Mouse (Mus musculus): Measurements from ENCODE around the gene Sprn. TPM values are rescaled to one million over a fixed set of nuclear protein-coding genes. Genes with fewer than 3 reads are reported as not detected.

Gene Sprn
- 10.2 and 16.2 TPM in 2 replicates for polyA plus RNA-seq (2012; rRNA removed)

DNA sequence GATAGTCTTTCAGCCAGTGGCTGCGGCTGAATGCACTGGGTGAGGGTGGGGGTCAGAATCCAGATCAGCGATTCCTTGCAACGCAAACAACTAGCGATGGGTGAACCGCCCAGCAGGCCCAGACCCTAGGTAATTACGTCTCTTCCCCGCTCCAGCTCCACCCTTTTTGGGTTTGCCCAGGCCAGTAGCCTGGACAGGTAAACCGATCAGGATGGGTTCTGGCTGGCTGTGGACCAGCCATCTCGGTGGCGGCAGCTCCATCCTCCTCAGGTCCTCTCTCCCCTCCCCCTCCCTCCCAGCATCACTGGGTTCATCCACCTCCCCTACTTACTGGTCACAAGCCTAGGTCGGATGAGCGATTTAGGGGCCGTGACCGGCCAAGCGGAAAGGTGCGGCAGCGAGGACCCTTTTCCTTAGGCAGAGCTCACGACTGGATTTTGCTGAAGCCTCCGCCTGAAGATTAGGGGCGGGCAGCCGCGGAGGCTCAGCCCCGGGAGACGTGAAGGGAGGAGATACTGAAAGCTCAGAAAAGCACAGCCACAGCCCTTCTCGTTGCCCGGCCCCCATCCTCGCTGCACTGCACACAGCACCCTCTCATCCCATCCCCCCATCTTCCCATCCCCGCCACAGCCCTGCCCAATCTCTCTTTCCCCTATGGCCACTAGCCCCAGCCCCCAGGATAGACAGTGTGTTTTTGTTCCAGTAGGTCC is at the start of gene Sprn:
Gene Sprn, minus strand, starts transcription at position 660 of the 710 bp plus-strand sequence.
- DNase-seq (ENCODE audit: low read depth) = peak; percentile 68
- no peak for TF ChIP-seq CTCF (IDR thresholded peaks at IDR 0.05; ENCODE audit: borderline replicate concordance, extremely low read depth, insufficient read depth, insufficient read length)
- TF ChIP-seq POLR2A (IDR thresholded peaks at IDR 0.05; ENCODE audit: borderline replicate concordance, extremely low read depth, insufficient read depth, insufficient read length, poor library complexity, severe bottlenecking) = 0 out of 2 replicates have a peak, but pooled peaks have one; percentile 7

- no peak for DNase-seq (ENCODE audit: low read depth)
- TF ChIP-seq POLR2A (IDR thresholded peaks at IDR 0.05; ENCODE audit: borderline replicate concordance, extremely low read depth, insufficient read depth, insufficient read length, poor library complexity, severe bottlenecking) (no peak), CTCF (IDR thresholded peaks at IDR 0.05; ENCODE audit: borderline replicate concordance, extremely low read depth, insufficient read depth, insufficient read length) (no peak)
Measured at GRCm38 (mm10) chr7:140201090-140201489, 46.4 kb upstream of the Sprn start.

- TF ChIP-seq CTCF (IDR thresholded peaks at IDR 0.05; ENCODE audit: borderline replicate concordance, extremely low read depth, insufficient read depth, insufficient read length) = no peak
- no peak for TF ChIP-seq POLR2A (IDR thresholded peaks at IDR 0.05; ENCODE audit: borderline replicate concordance, extremely low read depth, insufficient read depth, insufficient read length, poor library complexity, severe bottlenecking)
- no peak for DNase-seq (ENCODE audit: low read depth)
Measured at GRCm38 (mm10) chr7:140196002-140196401, 41.3 kb upstream of the Sprn start.

DNA sequence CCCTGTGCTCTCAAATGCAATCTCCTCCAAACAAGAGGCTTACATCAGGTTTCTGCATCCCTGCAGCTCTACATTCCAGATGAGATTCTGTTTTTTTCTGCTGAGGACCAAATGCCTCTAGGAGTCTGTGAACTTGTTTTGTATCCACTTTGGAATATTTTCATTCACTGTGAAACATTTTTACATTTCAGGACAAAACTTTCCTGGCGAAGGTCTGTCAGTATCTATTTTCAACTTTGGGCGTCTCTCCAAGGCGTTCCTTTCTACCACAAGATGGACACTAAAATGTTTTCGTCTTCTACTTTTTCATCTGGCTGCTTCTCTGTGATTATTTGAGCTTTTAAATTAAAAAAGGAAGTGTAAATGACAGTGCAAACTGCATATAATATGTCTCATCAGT is 39.4 kb upstream of the Sprn start:
- no peak for DNase-seq (ENCODE audit: low read depth)
- TF ChIP-seq CTCF (IDR thresholded peaks at IDR 0.05; ENCODE audit: borderline replicate concordance, extremely low read depth, insufficient read depth, insufficient read length) (no peak), POLR2A (IDR thresholded peaks at IDR 0.05; ENCODE audit: borderline replicate concordance, extremely low read depth, insufficient read depth, insufficient read length, poor library complexity, severe bottlenecking) (no peak)

DNA sequence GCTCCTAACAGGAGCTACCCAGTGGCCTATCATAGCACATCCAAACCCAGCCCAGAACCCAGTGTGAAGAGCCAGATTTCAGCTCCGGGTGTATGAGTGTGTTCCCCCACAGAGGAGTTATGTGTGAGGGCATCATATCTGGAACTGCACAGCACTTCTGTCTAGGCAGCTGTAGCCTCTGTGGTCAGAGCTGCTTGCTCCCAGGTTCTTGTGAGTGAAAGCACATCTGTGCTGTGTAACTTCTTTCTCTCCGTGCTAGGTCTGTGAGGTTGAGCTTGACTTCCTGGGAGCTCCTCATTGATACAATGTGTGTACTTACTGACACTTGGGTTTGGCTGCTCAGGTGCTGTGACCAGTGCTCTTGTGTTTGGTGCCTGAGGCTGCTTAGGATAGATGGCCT is 38.2 kb upstream of the Sprn start:
- TF ChIP-seq CTCF (IDR thresholded peaks at IDR 0.05; ENCODE audit: borderline replicate concordance, extremely low read depth, insufficient read depth, insufficient read length) = no peak
- DNase-seq (ENCODE audit: low read depth) = no peak

GRCm38 (mm10) chr7:140192445-140192844 is 37.8 kb upstream of the Sprn start:
- no peak for TF ChIP-seq POLR2A (IDR thresholded peaks at IDR 0.05; ENCODE audit: borderline replicate concordance, extremely low read depth, insufficient read depth, insufficient read length, poor library complexity, severe bottlenecking)
- TF ChIP-seq CTCF (IDR thresholded peaks at IDR 0.05; ENCODE audit: borderline replicate concordance, extremely low read depth, insufficient read depth, insufficient read length) = no peak
- DNase-seq (ENCODE audit: low read depth) = no peak

DNA sequence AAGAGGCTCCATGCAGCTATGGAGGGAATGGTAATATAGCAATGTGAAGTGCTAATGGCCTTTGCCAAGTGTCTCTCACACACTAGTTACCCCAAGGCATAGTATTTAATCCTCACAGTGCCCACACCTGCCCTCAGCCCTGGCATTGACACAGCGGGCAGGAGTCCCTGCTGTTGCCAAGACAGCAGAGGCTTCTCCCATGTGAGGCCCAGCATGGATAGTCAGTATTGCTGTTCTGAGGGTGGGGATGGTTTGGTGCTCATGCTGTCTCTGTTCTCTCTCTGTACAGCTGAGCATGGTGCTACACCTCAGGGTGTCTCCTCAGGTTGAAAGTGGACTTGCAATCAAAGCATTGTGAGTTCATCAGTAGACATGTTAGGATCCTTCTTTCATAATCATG is 35.8 kb upstream of the Sprn start:
- no peak for DNase-seq (ENCODE audit: low read depth)
- no peak for TF ChIP-seq POLR2A (IDR thresholded peaks at IDR 0.05; ENCODE audit: borderline replicate concordance, extremely low read depth, insufficient read depth, insufficient read length, poor library complexity, severe bottlenecking)
- TF ChIP-seq CTCF (IDR thresholded peaks at IDR 0.05; ENCODE audit: borderline replicate concordance, extremely low read depth, insufficient read depth, insufficient read length) = no peak

- no peak for TF ChIP-seq POLR2A (IDR thresholded peaks at IDR 0.05; ENCODE audit: borderline replicate concordance, extremely low read depth, insufficient read depth, insufficient read length, poor library complexity, severe bottlenecking)
- 0 out of 2 replicates have a peak, but pooled peaks have one; percentile 16 for TF ChIP-seq CTCF (IDR thresholded peaks at IDR 0.05; ENCODE audit: borderline replicate concordance, extremely low read depth, insufficient read depth, insufficient read length)
- DNase-seq (ENCODE audit: low read depth) = peak; percentile 58
Measured at GRCm38 (mm10) chr7:140188391-140189328, 34.0 kb upstream of the Sprn start.

- DNase-seq (ENCODE audit: low read depth) = no peak
- no peak for TF ChIP-seq POLR2A (IDR thresholded peaks at IDR 0.05; ENCODE audit: borderline replicate concordance, extremely low read depth, insufficient read depth, insufficient read length, poor library complexity, severe bottlenecking)
- no peak for TF ChIP-seq CTCF (IDR thresholded peaks at IDR 0.05; ENCODE audit: borderline replicate concordance, extremely low read depth, insufficient read depth, insufficient read length)
Measured at GRCm38 (mm10) chr7:140187721-140188390, 33.2 kb upstream of the Sprn start.

- peak; percentile 17 for DNase-seq (ENCODE audit: low read depth)
- TF ChIP-seq CTCF (IDR thresholded peaks at IDR 0.05; ENCODE audit: borderline replicate concordance, extremely low read depth, insufficient read depth, insufficient read length) = peak; percentile 34; the same call in 1 of the 2 replicates
- TF ChIP-seq POLR2A (IDR thresholded peaks at IDR 0.05; ENCODE audit: borderline replicate concordance, extremely low read depth, insufficient read depth, insufficient read length, poor library complexity, severe bottlenecking) = no peak
Measured at GRCm38 (mm10) chr7:140186646-140187620, 32.3 kb upstream of the Sprn start.

Data from brain, embryonic 14.5 days (tissue).